Mouse (Mus musculus): ENCODE data around the gene E330009J07Rik. TPM values are rescaled to one million over a fixed set of nuclear protein-coding genes. Genes with fewer than 3 reads are reported as not detected.

Gene E330009J07Rik
- polyA plus RNA-seq, 1 experiment from 2014 or later: 11.0 TPM

DNA sequence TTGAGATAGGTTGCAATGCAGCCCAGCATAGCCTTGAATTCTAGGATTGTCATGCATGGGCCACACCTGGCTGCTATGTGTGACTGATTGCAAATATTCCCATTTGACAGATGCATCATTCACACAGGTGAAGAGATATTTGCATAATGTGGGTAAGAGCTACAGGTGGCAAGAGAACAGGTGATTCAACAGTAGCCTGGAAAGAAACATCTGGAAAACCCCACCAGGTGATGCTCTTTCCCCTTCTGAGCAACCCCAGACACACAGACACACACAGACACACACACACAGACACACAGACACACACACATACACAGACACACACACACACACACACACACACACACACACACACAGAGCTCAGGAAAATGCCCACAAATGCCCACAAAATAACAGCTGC is 4.1 kb downstream of the E330009J07Rik start:
- H3K4me3 ChIP-seq (ENCODE audit: low read depth, low read length): no peak overlapping the region
- no peak overlapping the region for H3K27ac ChIP-seq (replicated peaks)
- no peaks in the 10 kb centered on the region for H3K9me3 ChIP-seq (ENCODE audit: control insufficient read depth, low read length)
- ATAC-seq (ENCODE audit: low FRiP score, low TSS enrichment): no peak
- no peak for DNase-seq (ENCODE audit: low spot score)
- no peak overlapping the region for H3K4me2 ChIP-seq (replicated peaks; ENCODE audit: low read depth)
- TF ChIP-seq EP300 (optimal IDR thresholded peaks at IDR 0.05) (no peak), CTCF (IDR thresholded peaks at IDR 0.05; ENCODE audit: low read depth) (no peak)
- no peaks in the 10 kb centered on the region for H3K4me1 ChIP-seq (replicated peaks; ENCODE audit: control insufficient read depth, insufficient read depth)
- no peaks in the 10 kb centered on the region for H3K27me3 ChIP-seq (ENCODE audit: control insufficient read depth, insufficient read depth, low read length)
- H3K9ac ChIP-seq (ENCODE audit: low read length): no peak overlapping the region
- H3K36me3 ChIP-seq (ENCODE audit: control insufficient read depth, insufficient read depth, low read length): no peaks in the 10 kb centered on the region

DNA sequence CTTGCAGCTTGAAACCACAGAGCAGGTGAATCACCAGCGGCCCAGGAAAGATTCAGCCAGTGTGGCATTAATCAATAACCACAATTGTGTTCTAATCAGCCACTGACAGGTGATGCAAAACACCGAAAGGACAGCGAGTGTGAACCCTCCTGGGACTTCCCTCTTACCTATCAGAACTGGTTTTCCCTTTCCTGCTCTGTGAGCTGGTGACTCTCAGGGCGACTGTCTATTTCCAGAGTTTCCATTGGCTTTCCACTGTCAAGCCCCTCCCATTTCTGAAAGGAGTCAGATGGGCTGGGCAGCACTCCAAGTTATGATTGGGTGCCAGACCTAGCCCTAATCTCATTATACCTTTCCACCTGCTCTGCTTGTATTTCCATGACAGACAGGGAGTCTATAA is 4.6 kb downstream of the E330009J07Rik start:
- no peaks in the 10 kb centered on the region for H3K4me1 ChIP-seq (replicated peaks; ENCODE audit: control insufficient read depth, insufficient read depth)
- ATAC-seq (ENCODE audit: low FRiP score, low TSS enrichment) (peak; percentile 79), DNase-seq (ENCODE audit: low spot score) (peak; percentile 76)
- peak overlapping the region; percentile 70 for H3K27ac ChIP-seq (replicated peaks)
- no peaks in the 10 kb centered on the region for H3K9me3 ChIP-seq (ENCODE audit: control insufficient read depth, low read length)
- H3K36me3 ChIP-seq (ENCODE audit: control insufficient read depth, insufficient read depth, low read length): no peaks in the 10 kb centered on the region
- H3K9ac ChIP-seq (ENCODE audit: low read length): no peak overlapping the region
- H3K4me3 ChIP-seq (ENCODE audit: low read depth, low read length): no peak overlapping the region
- no peak overlapping the region for H3K4me2 ChIP-seq (replicated peaks; ENCODE audit: low read depth)
- H3K27me3 ChIP-seq (ENCODE audit: control insufficient read depth, insufficient read depth, low read length): no peaks in the 10 kb centered on the region
- WGBS: 42% methylated on average over 4 of the region's 4 CpGs
- TF ChIP-seq CTCF (IDR thresholded peaks at IDR 0.05; ENCODE audit: low read depth): no peak
- no peak for TF ChIP-seq EP300 (optimal IDR thresholded peaks at IDR 0.05)

DNA sequence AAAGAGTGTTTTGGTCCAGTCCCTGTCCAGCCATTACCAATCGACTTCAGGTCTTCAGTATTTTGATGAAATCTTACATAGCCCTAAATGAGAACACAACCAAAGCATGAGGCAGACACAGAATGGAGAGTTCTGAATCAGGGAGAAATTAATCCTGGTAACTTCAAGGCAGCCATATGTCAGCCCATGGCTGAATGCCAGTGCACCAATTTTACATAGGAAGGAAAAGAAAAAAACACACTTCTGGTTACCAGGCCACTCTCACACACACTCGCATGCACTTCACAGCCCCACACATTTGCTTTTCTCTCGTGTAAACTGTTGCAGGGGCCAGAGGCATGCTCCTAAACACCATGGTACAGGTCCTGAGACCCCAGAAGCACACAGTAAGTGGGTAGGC is 5.1 kb downstream of the E330009J07Rik start:
- TF ChIP-seq CTCF (IDR thresholded peaks at IDR 0.05; ENCODE audit: low read depth) (no peak), EP300 (optimal IDR thresholded peaks at IDR 0.05) (no peak)
- 63% methylated on average over 3 of the region's 3 CpGs for WGBS
- Histone ChIP-seq H3K4me2 (replicated peaks; ENCODE audit: low read depth) (no peak overlapping the region), H3K9me3 (ENCODE audit: control insufficient read depth, low read length) (no peaks in the 10 kb centered on the region), H3K36me3 (ENCODE audit: control insufficient read depth, insufficient read depth, low read length) (no peaks in the 10 kb centered on the region), H3K9ac (ENCODE audit: low read length) (no peak overlapping the region), H3K27me3 (ENCODE audit: control insufficient read depth, insufficient read depth, low read length) (no peaks in the 10 kb centered on the region), H3K4me3 (ENCODE audit: low read depth, low read length) (no peak overlapping the region), H3K4me1 (replicated peaks; ENCODE audit: control insufficient read depth, insufficient read depth) (no peaks in the 10 kb centered on the region), H3K27ac (replicated peaks) (peak overlapping the region; percentile 70)
- no peak for DNase-seq (ENCODE audit: low spot score)
- no peak for ATAC-seq (ENCODE audit: low FRiP score, low TSS enrichment)

DNA sequence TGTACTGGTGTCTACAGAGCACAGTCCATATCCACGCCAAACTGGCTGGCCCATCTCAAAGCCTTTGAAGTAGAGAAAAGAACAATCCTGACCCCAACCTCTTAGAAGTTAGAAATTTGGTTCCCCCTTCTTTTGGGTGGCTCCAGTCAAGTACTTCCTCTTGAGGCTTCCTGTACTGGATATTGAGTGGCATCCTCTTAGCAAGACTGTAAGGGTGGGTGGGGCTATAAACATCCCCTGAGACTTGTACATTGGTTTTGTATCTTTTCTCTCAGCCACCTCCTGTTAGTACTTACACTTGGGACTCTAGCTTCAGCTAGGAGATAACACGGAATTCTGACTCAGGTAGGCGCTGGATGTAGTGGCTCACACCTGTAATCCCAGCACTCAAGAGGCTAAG is 5.7 kb downstream of the E330009J07Rik start:
- Histone ChIP-seq H3K27me3 (ENCODE audit: control insufficient read depth, insufficient read depth, low read length) (no peaks in the 10 kb centered on the region), H3K4me2 (replicated peaks; ENCODE audit: low read depth) (no peak overlapping the region), H3K27ac (replicated peaks) (peak overlapping the region; percentile 41; the same call in 1 of the 2 replicates), H3K4me3 (ENCODE audit: low read depth, low read length) (no peak overlapping the region), H3K9ac (ENCODE audit: low read length) (no peak overlapping the region), H3K4me1 (replicated peaks; ENCODE audit: control insufficient read depth, insufficient read depth) (no peaks in the 10 kb centered on the region), H3K36me3 (ENCODE audit: control insufficient read depth, insufficient read depth, low read length) (no peaks in the 10 kb centered on the region), H3K9me3 (ENCODE audit: control insufficient read depth, low read length) (no peaks in the 10 kb centered on the region)
- no peak for ATAC-seq (ENCODE audit: low FRiP score, low TSS enrichment)
- no peak for DNase-seq (ENCODE audit: low spot score)
- WGBS: 73% methylated on average over 3 of the region's 3 CpGs
- TF ChIP-seq CTCF (IDR thresholded peaks at IDR 0.05; ENCODE audit: low read depth) (no peak), EP300 (optimal IDR thresholded peaks at IDR 0.05) (no peak)

DNA sequence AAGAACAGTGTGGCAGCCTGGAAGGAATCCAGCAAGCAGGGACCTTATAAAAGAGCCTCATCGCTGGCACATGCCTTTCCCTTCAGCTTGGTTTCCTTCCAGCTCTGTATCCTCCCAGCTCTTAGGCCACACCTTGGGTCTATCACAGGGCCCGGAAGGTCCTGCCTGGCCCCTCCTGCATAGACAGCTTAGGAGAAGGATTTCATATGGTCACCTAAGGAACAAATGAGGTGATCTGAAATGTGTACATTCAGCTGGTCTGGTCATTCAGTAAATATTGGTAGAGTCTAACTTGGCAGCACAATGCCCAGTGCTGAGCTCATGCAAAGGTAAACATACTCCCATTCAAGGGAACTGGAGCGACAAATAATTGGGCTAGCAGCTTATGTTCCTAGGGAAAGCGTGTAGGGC is 6.4 kb downstream of the E330009J07Rik start:
- WGBS: 50% methylated on average over 4 of the region's 4 CpGs
- no peaks in the 10 kb centered on the region for H3K27me3 ChIP-seq (ENCODE audit: control insufficient read depth, insufficient read depth, low read length)

DNA sequence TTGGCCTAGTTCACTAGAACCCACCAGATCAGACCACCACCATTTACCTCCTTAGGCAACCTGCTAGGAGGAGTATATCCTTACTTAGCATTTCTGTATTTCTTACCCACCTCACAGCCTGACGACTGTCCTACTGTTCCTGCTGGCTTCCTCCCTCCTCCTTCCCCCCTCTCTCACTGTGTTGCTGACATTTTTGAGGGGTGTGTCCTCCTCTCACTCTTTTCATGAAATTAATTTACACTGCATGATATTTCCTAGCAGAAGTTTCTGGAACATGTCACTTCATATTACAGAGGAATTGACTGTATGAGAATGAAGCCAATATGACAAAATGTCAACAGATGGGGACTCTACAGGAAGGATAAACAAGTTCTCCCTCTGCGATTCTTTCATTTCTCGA is 7.2 kb downstream of the E330009J07Rik start:
- Histone ChIP-seq H3K4me3 (ENCODE audit: low read depth, low read length) (no peak overlapping the region), H3K9ac (ENCODE audit: low read length) (no peak overlapping the region), H3K4me1 (replicated peaks; ENCODE audit: control insufficient read depth, insufficient read depth) (no peaks in the 10 kb centered on the region), H3K9me3 (ENCODE audit: control insufficient read depth, low read length) (no peaks in the 10 kb centered on the region), H3K27me3 (ENCODE audit: control insufficient read depth, insufficient read depth, low read length) (no peaks in the 10 kb centered on the region), H3K27ac (replicated peaks) (no peak overlapping the region), H3K4me2 (replicated peaks; ENCODE audit: low read depth) (no peak overlapping the region), H3K36me3 (ENCODE audit: control insufficient read depth, insufficient read depth, low read length) (no peaks in the 10 kb centered on the region)
- WGBS: 31% methylated on average over 3 of the region's 3 CpGs
- TF ChIP-seq CTCF (IDR thresholded peaks at IDR 0.05; ENCODE audit: low read depth): no peak
- TF ChIP-seq EP300 (optimal IDR thresholded peaks at IDR 0.05): no peak
- DNase-seq (ENCODE audit: low spot score) (no peak), ATAC-seq (ENCODE audit: low FRiP score, low TSS enrichment) (no peak)

More for the DNA sequence above, 6.4 kb downstream of the E330009J07Rik start:
- peak; percentile 78 for DNase-seq (ENCODE audit: low spot score)
- H3K4me2 ChIP-seq (replicated peaks; ENCODE audit: low read depth): no peak overlapping the region
- no peak overlapping the region for H3K4me3 ChIP-seq (ENCODE audit: low read depth, low read length)
- H3K9ac ChIP-seq (ENCODE audit: low read length): no peak overlapping the region
- ATAC-seq (ENCODE audit: low FRiP score, low TSS enrichment): peak; percentile 96
- H3K4me1 ChIP-seq (replicated peaks; ENCODE audit: control insufficient read depth, insufficient read depth): no peaks in the 10 kb centered on the region
- no peak overlapping the region for H3K27ac ChIP-seq (replicated peaks)
- TF ChIP-seq CTCF (IDR thresholded peaks at IDR 0.05; ENCODE audit: low read depth): no peak
- TF ChIP-seq EP300 (optimal IDR thresholded peaks at IDR 0.05): no peak
- H3K36me3 ChIP-seq (ENCODE audit: control insufficient read depth, insufficient read depth, low read length): no peaks in the 10 kb centered on the region
- H3K9me3 ChIP-seq (ENCODE audit: control insufficient read depth, low read length): no peaks in the 10 kb centered on the region
